Mouse (Mus musculus): ENCODE results near the gene Ppcdc.

- TF ChIP-seq CTCF (IDR thresholded peaks at IDR 0.05; ENCODE audit: low read depth), result no peak
- no peak for TF ChIP-seq EP300 (IDR thresholded peaks at IDR 0.05; ENCODE audit: low read depth)
Measured at GRCm38 (mm10) chr9:57434405-57435165, 5.3 kb downstream of the Ppcdc start.
